Mouse (Mus musculus) bone marrow macrophage, adult 2 months (primary cell): ENCODE data around the gene Ccdc174. TPM values are rescaled to one million over a fixed set of nuclear protein-coding genes. Genes with fewer than 3 reads are reported as not detected.
A peak's percentile ranks its signal among the peaks of the same experiment; 100 is the strongest.

Source experiments
- H3K27ac ChIP-seq: 2 replicates; pipeline ENCODE4 v1.5.1; 2012; ENCODE audit warnings: low read depth, low read length; ENCODE audit not compliant: insufficient read depth
- H3K4me1 ChIP-seq: 2 replicates; pipeline ENCODE4 v1.6.1; 2012; ENCODE audit warnings: low read length; ENCODE audit not compliant: control insufficient read depth, insufficient read depth
- H3K4me3 ChIP-seq: 2 replicates; pipeline ENCODE4 v1.5.1; 2012; ENCODE audit warnings: mild to moderate bottlenecking, low read length, moderate library complexity; ENCODE audit not compliant: insufficient read depth
- CTCF ChIP-seq: IDR thresholded peaks from 2 replicates; pipeline ENCODE4 v1.5.1; 2012; ENCODE audit warnings: low read depth, mild to moderate bottlenecking, low read length, moderate library complexity
- POLR2A ChIP-seq: IDR thresholded peaks from 2 replicates; pipeline ENCODE4 v1.6.1; 2012; ENCODE audit warnings: mild to moderate bottlenecking, low read depth, low read length, borderline replicate concordance
- polyA plus RNA-seq: library from polyadenylated mRNA; stranded (reverse); fragments of >200 nt; gene quantifications from 2 replicates; pipeline ENCODE4 v1.2.4, GENCODE M21; 2012; ENCODE audit not compliant: missing spikeins, insufficient read depth, insufficient read length

Ccdc174 gene
- polyA plus RNA-seq, result 24.3 and 29.1 TPM in 2 replicates

GRCm38 (mm10) chr6:91877885-91878651 is at the start of gene Ccdc174:
Gene Ccdc174 (plus strand): TSS chr6:91878053.
- Histone ChIP-seq H3K4me1 (peaks cover 3% of the 10 kb centered on the region), H3K4me3 (peak within 1 kb of the TSS; percentile 70), H3K27ac (peak within 1 kb of the TSS; percentile 5)
- TF ChIP-seq POLR2A, result no peak
- TF ChIP-seq CTCF, result no peak

DNA sequence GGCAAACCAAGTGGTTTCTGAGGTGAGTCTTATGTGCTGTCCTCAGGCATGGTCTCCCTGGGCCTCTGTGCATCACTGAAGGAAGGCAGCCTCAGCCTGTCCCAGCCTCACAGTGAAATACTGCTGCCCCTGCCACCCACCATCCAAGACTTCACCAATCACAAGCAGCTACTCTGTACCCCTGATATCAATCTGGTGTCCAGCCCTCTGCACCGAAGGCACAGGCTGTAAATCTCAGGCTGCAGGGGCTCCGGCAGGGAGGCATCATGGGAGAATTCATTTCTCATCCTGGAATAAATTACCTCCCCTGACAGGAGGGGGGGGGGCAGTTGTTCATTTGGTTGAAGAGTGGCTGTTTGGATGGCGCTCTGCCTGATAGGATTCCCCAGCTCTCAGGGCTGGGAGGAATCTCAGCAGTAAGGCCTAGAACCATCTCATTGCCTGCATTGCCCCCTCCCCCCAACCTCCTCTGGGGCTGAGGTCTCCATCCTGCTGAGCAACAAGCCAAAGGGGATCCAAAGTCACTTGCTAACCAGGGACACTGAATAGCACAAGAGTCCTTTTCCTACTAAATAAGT is 44.9 kb upstream of the Ccdc174 start:
- Histone ChIP-seq H3K4me1 (no peaks in the 10 kb centered on the region), H3K27ac (no peak overlapping the region), H3K4me3 (no peak overlapping the region)
- TF ChIP-seq POLR2A, result no peak
- TF ChIP-seq CTCF, result no peak

DNA sequence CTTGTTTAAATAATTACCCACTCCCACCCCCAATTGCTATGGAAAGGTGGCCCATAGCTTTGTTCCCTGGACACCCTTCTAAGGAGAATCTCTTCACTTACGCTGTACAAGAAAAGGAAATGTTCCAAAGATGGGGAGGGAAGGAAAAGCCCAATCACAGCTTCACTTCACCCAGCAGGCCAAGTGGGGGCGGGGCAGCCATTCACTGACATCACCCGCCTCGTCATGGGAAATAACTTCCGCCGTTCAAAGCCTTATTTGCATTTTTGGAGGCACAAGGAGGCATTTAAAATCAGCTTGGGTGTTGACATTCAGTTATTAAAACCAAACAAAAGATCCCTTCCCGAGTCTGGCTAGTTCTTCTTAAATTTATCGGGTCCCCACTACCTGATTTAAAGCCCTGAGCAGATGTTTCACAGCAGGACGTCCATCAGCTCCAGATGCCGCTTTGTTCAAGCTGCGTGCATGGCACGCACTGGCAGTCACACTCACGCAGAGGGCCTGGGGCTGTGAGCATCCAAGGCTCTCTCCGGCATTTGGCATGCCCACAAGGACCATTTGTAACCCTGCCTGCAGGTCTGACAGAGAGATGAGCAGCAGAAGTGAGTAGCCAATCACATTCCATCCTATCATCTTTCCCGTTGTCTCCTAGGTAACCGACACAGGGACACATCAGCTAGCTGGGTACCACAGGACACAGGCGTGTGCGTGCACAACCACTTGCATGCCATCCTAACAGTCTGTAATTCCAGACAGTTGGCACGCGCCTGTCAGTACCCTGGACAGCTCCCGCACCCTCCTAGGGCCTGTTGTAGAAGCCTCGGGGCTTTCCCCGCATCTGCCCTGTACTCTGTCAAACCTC is 38.6 kb upstream of the Ccdc174 start:
- no peak for TF ChIP-seq POLR2A
- no peak for TF ChIP-seq CTCF
- Histone ChIP-seq H3K4me3 (no peak overlapping the region), H3K4me1 (no peaks in the 10 kb centered on the region), H3K27ac (no peak overlapping the region)

- Histone ChIP-seq H3K4me1 (no peaks in the 10 kb centered on the region), H3K4me3 (no peak overlapping the region), H3K27ac (no peak overlapping the region)
- TF ChIP-seq POLR2A (no peak), CTCF (no peak)
These were observed 34.8 kb upstream of the Ccdc174 start for GRCm38 (mm10) chr6:91842897-91843627.

DNA sequence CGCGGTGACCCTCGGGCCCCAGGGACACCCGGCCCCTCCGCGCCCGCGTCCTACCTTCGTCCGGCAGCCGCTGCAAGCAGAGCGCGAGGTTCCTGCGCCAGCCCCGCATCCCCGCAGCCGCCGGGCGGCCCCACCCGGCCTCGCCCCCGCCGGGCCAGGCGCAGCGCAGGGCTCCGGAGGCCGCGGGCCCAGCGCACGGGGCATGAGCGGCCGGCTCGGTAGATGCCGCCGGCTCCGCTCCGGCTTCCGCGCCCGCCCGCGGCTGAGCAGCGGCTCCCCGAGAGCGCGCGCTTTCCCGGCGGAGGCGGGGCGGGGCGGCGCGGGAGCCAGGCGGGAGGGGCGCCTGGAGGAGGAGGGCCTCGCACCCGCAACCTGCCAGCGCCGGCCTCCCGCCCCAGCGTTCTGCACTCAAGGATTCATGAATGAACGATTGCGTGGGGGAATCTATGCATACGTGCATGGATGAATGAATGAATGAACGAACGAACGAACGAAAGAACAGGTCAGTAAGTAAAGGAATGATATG is 34.2 kb upstream of the Ccdc174 start:
- no peaks in the 10 kb centered on the region for H3K4me1 ChIP-seq
- H3K4me3 ChIP-seq, result no peak overlapping the region
- TF ChIP-seq CTCF, result no peak
- TF ChIP-seq POLR2A, result no peak
- H3K27ac ChIP-seq, result no peak overlapping the region

- no peak overlapping the region for H3K4me3 ChIP-seq
- no peaks in the 10 kb centered on the region for H3K4me1 ChIP-seq
- no peak overlapping the region for H3K27ac ChIP-seq
- TF ChIP-seq CTCF, result no peak
- TF ChIP-seq POLR2A, result no peak
These were observed 25.3 kb upstream of the Ccdc174 start for GRCm38 (mm10) chr6:91852550-91852949.

DNA sequence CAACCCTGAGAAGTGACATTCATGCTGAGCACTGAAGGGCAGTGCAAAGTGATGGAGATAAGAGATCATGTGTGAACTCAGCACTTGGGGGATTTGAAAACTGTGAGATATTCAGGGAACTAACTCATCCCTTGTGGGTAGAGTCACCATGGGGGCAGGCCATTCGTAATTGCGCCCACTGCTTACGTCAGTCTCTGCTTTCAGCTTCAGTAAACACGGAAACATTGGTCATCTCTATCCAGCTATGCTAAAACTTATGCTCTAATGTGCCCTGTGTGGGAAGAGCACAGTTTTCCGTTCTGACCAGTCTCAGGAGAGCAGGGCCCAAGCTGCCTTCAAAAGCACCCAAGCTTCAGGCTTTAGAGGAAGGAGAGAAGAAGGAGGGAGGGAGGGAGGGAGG is 19.5 kb upstream of the Ccdc174 start:
- TF ChIP-seq POLR2A (no peak), CTCF (no peak)
- Histone ChIP-seq H3K4me3 (no peak overlapping the region), H3K27ac (no peak overlapping the region), H3K4me1 (no peaks in the 10 kb centered on the region)

DNA sequence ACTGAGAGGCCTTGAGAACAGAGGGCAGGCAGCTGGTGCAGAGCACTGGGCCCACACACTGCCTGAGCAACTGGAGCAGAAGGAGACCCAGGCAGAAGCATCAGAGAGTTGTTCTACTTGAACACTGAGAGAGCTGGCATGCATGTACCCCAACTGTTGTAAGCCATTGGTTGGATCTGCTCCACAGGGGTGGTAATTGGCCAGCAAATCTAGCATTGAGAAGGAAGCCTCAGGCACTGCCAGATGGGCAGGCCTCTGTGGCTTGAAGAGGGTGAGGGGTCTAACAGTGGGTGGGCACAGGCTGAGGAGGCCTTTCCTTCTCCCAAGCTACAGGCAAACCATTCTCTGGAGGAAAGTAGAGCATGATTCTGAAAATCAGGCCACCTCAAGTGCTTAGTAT is 15.0 kb upstream of the Ccdc174 start:
- H3K4me1 ChIP-seq, result no peaks in the 10 kb centered on the region

DNA sequence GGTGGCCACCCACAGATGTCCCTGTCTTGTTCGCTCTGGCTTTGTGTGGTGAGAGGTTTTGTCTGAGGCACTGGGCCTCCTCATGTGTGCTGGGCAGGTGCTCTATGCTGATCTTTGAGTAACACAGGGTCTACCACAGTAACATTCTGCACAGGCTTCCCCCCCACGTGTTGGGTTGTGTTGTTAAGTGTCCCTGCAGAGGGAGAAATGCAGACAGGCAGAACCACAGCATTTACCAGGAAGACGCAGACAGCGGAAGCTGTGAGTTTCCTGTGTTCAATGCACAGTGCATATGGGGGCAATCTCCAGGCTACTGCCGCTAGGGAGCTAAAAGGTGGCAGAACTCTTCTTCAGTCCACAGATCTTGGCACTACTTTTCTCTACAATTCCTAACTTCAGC is 13.3 kb upstream of the Ccdc174 start:
- TF ChIP-seq POLR2A, result no peak
- no peak for TF ChIP-seq CTCF
- no peak overlapping the region for H3K4me3 ChIP-seq
- H3K4me1 ChIP-seq, result no peaks in the 10 kb centered on the region
- no peak overlapping the region for H3K27ac ChIP-seq

More for the DNA sequence above, 15.0 kb upstream of the Ccdc174 start:
- H3K4me3 ChIP-seq, result no peak overlapping the region
- no peak overlapping the region for H3K27ac ChIP-seq
- TF ChIP-seq POLR2A, result no peak
- TF ChIP-seq CTCF, result no peak
